Comparison of ENCODE assay signal across 8 mouse cellular contexts in genomic region chr7:12977682-12978389, GRCm38 (mm10). TPM values are rescaled to one million over a fixed set of nuclear protein-coding genes. Genes with fewer than 3 reads are reported as not detected.
DNase-seq lines count a peak whose midpoint lies in the region; ATAC-seq lines count a peak whose summit lies in the region.

TSS of gene Zfp446 (plus strand) at chr7:12977848.

- H3K4me1 ChIP-seq in hindbrain, embryonic 12.5 days, result peaks cover 12% of the 10 kb centered on the region

- H3K4me3 ChIP-seq in hindbrain, embryonic 12.5 days, result peak within 1 kb of the TSS; percentile 63

- DNase-seq in NIH3T3 (ENCODE audit: low read depth), result peak; percentile 99
- peak; percentile 100 for DNase-seq in cerebellum, postnatal 10 days
- peak; percentile 98 for DNase-seq in frontal cortex, postnatal 10 days (ENCODE audit: low spot score in 2 of 2)
- peak; percentile 99 for DNase-seq in layer of hippocampus, postnatal 14 days (ENCODE audit: low spot score in 2 of 2)
- peak; percentile 98 for DNase-seq in lung, postnatal 14 days
- peak; percentile 93 for DNase-seq in retina, adult 2 months (ENCODE audit: low read depth, low spot score)
- DNase-seq in thymus, postnatal 36 days, result peak; percentile 96 to 99

- peaks cover 16% of the 10 kb centered on the region; the same call in 1 of the 2 replicates for H3K36me3 ChIP-seq in hindbrain, embryonic 12.5 days

- no peaks in the 10 kb centered on the region for H3K9me3 ChIP-seq in hindbrain, embryonic 12.5 days (replicated peaks)

- H3K9ac ChIP-seq in hindbrain, embryonic 12.5 days, result peak within 1 kb of the TSS; percentile 69

- H3K27ac ChIP-seq in hindbrain, embryonic 12.5 days, result peak within 1 kb of the TSS; percentile 92

- ATAC-seq in hindbrain, embryonic 12.5 days (ENCODE audit: low FRiP score), result peak; percentile 99

- under 1% methylated on average over 40 of the region's 49 CpGs for WGBS in hindbrain, embryonic 12.5 days

- no peaks in the 10 kb centered on the region for H3K27me3 ChIP-seq in hindbrain, embryonic 12.5 days

- peak within 1 kb of the TSS; percentile 78 for H3K4me2 ChIP-seq in hindbrain, embryonic 12.5 days (replicated peaks)

RNA-seq across cellular contexts. Expression of gene Zfp446, which starts in this region (rescaled TPM):
- 14.8 and 16.2 TPM in 2 replicates for polyA plus RNA-seq in hindbrain, embryonic 12.5 days (2016; fragmentation: Nextera tagmentation; extraction: Ambion mirVana)
- 1 to 10 TPM; 8.3 to 9.1 TPM for total RNA-seq in layer of hippocampus, postnatal 14 days (2021)

Comparison
In these comparisons a context has a peak if more than half of its experiments do, and no peak if none do; other contexts are left out.
1. Peak in every context shown above with its lines: DNase-seq, ATAC-seq, H3K4me3 ChIP-seq and H3K27ac ChIP-seq.